Mouse (Mus musculus) spleen, postnatal 4 days (tissue): ENCODE results near the gene Chd9.
"Not testable (repeated sequence)": the region's sequence is repeated elsewhere in the genome, so short reads cannot be mapped to it uniquely, and the experiment has no call there.

Source experiments
- DNase-seq, 2 experiments: peaks; one replicate each; pipeline ENCODE4 v3.0.0; 2022; ENCODE audit warnings: low spot score in 2 of 2

Chd9 gene

GRCm38 (mm10) chr8:90869920-90870777 is 42.0 kb downstream of the Chd9 start:
- no peak for DNase-seq

GRCm38 (mm10) chr8:90871375-90872080 is 43.4 kb downstream of the Chd9 start:
- no peak for DNase-seq

DNA sequence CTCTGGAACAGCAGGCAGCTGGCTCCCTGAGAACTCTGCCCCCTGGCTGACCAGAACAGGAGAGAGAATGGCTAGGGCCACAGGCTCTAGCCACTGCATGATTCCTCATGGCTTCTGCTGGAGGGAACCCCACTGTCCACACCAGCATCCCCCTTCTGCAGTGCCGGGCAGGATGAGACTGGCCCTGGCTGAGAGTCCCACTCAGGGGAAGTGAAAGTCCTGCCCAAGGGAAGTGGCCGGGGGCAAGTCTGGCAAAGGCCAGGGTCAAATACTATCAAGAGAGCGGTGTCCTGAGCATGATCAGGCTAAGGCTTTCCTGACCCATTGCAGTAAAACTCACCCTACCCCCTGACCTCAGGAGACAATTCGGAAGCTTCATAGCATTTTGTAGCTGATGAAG is 44.9 kb downstream of the Chd9 start:
- DNase-seq, result no peak

DNA sequence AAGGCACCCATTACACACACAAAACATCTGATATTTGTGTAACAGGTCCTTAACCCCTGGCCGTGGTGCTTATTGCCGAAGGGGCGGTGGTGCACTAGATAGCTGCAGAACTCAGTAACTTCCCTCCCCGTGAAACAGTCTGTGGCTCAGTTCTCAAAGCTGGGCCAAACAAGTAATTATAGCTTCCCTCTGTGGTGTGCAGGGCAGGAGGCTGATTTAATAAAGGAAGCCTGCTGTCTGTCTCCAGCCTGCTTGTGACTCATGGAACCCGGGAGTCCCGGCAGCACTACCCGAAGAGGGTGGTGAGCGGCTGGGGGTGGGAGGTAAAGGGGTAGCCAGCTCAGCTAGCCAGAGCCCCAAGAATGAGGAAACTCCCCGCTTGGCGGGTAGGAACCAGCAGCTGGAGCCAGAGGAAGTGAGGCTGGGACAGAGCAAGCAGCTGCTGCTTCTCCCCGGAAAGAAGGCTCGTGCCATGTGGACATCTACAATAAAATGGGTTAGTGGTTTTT is 48.1 kb downstream of the Chd9 start:
- DNase-seq, result peak; percentile 27 to 67

DNA sequence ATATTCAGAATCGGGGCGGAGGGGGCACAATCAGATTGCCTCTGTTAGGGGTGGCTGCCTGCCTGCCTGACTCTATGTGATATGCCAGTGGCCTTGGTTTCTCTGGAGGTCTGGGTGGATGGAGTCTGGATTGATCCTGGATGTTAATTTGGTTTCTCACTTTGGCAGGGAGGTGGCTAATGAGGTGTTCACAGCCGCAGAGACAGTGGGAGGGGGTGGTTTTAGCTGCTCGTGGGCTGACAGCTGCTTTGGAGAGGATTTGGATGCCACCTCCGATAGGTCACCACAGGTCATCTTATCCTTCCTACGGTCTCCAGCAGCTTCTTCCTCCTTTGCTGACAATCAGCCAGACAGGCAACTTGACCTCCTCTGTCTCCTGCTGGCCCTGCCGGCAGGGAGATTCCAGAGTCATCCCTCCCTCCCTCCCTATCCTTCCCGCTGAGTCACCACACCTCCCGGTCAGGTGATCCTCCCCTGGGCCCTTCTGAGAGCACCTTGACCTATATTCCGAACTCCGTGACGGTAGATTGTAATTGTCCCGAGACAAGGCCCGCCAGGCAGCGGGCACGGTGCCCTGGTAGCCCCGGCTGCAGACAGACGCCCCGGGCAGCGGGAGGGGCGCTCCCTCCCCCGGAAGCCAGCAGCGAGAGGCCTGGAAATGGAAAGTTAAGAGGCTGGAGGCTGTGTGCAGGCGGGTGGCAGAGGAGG is 48.7 kb downstream of the Chd9 start:
- peak; percentile 34 to 73 for DNase-seq

DNA sequence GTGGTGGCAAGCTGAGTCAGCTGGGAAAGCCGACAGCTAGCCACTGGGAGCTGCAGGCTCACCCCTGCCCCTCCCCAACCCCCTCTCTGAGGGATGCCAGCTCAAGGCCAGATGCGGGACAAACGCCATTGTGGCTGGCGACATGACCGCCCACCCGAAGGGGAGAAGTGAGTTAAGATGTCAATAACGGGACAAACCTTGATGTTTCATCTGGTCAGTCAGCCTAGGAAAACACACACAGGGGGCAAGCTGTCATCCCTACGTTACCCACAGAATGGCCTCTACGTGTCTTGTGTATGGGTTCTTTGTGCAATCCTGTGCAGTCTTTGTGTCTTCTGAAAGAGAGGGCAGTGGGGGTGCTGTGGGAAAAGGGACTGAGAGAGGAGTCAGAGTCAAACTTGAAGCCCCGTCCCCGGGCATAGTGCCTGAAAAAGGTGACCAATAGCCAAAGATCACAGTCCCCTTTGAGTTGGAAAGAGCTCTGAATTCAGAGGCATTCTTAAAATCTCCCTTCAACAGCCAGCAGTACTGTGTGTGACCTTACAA is 49.4 kb downstream of the Chd9 start:
- no peak for DNase-seq

DNA sequence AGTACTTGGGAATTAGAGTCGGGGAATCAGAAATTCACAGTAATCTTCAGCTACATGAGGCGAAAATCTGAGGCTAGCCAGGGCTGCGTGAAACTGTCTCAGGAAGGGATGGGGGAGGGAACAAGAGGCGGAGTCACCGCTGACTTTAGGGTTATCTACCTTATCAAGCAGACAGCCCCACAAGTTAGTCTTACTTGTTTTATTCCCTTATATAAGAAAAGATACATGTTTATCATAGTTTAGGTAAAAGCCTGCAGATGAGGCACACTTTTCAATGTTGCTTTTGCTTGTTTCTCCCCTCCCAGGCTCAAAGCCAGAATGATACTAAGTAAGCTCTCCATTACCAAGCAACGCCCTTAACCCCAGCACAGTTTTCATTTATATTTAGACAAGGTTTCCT is 50.4 kb downstream of the Chd9 start:
- DNase-seq, result no peak

GRCm38 (mm10) chr8:90880041-90880440 is 51.9 kb downstream of the Chd9 start:
- DNase-seq, result no peak

DNA sequence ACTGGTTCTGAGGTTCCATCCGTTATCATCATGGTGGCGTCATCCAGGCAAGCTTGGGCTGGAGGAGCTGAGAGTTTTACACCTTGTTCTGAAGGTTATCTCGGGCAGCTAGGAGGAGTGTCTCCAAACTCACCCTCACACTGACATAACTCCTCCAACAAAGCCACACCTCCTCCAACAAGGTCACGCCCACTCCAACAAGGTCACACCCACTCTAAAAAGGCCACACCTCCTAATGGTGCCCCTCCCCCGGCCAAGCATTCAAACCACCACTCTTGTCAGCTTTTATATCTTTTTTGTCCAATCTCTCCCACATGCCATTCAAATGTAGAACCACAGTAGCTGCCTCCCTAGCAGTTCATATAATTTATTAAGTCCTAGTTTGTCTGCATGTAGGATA is 53.0 kb downstream of the Chd9 start:
- DNase-seq, result no peak

- no peak for DNase-seq
Measured at GRCm38 (mm10) chr8:90882088-90882691, 54.0 kb downstream of the Chd9 start.

DNA sequence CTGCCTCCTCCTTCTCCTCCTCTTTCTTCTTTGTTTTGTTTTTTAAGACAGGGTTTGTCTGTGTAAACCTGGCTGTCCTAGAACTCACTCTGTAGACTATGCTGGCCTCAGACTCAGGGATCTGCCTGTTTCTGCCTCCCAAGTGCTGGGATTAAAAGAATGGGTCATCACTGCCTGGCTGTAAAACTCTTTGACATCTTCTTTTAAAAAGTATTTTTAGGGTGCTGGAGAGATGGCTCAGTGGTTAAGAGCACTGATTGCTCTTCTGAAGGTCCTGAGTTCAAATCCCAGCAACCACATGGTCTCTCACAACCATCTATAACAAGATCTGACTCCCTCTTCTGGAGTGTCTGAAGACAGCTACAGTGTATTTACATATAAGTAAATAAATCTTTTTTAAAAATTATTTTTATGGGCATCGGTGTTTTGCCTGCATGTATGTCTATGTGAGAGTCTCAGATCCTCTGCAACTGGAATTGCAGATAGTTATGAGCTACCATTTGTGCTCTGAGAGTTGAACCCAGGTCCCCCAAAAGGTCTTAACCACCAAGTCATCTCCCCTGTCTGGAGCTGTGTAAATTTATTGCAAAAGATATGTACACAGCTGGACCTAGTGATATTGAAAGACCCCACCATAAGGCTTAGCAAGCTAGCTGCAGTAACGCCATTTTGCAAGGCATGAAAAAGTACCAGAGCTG is 57.7 kb downstream of the Chd9 start:
- DNase-seq, result no peak

DNA sequence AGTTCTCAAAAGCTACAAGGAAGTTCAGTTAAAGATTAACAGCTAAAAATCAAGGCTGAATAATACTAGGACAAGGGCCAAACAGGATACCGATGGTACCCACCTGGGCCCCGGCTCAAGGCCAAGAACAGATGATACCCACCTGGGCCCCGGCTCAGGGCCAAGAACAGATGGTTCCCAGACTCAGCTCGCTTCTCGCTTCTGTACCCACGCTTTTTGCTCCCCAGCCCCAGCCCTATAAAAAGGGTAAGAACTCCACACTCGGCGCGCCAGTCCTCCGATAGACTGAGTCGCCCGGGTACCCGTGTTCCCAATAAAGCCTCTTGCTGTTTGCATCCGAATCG is 58.2 kb downstream of the Chd9 start:
- not testable (repeated sequence) for DNase-seq

DNA sequence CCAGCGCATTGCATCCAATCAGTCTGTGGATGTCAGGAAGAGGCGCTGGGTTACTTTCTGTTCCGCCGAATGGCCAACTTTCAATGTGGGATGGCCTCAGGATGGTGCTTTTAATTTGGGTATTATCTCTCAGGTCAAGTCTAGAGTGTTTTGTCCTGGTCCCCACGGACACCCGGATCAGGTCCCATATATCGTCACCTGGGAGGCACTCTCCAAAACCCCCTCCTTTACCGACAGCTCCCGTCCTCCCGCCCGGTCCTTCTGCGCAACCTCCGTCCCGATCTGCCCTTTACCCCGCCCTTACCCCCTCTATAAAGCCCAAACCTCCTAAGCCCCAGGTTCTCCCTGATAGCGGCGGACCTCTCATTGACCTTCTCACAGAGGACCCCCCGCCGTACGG is 59.2 kb downstream of the Chd9 start:
- DNase-seq, result not testable (repeated sequence)

GRCm38 (mm10) chr8:90891872-90892578 is 63.9 kb downstream of the Chd9 start:
- no peak for DNase-seq

GRCm38 (mm10) chr8:90892579-90892919 is 64.4 kb downstream of the Chd9 start:
- DNase-seq, result no peak

DNA sequence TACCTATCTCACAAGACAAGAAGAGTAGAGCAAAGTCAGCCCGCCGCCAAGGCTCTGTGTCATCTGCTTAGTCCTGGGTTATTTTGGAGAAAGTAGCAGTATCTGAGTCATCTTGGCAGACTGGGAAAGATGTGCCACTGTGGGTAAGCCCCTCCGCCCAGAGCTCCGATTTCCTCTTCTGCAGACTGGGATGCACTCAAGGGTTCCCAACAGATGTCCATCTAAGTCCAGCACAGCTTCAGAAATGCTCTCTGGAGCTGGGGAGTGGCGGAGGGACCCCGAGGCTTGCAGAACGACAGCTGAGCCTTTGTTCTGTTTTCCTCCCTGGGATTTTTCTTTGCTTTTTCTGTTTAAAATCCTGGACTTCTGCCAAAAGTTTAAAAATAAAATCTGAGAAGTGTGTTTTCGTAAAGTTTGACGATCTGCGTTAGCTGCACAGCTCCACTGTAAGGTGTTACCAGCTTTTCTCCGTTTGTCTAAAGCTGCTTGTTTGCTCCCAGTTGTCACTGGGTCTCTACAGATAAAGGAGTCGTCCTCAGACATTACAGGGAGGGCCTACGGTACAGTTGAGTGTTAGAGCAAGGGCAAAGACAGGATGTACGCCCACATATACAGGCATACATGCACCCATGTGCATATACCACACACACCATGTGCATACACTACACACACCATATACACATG is 66.2 kb downstream of the Chd9 start:
- no peak for DNase-seq

- no peak for DNase-seq
Measured at GRCm38 (mm10) chr8:90897343-90897742, 69.2 kb downstream of the Chd9 start.

GRCm38 (mm10) chr8:90898578-90898977 is 70.4 kb downstream of the Chd9 start:
- no peak for DNase-seq

DNA sequence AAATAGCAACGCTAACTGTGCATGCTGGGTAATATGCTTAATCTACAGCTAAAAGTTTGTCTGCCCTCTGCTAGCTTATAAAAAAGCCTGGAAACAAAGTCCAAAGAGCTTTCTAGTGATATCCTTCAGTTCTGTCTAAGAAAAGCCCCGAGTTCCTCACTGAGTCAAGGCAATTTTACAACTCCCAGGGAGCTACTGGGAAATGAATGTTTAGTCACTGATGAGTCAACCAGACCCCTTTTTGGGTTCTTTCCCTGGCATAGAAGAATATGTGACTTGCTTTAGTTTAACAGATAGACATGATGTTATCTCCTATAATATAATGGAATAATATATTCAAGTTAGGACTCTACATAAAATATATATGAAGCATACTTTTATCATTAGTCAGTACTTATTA is 73.8 kb downstream of the Chd9 start:
- no peak for DNase-seq

GRCm38 (mm10) chr8:90904171-90904706 is 76.1 kb downstream of the Chd9 start:
- no peak for DNase-seq
